Mouse (Mus musculus) retina, embryonic 14.5 days (tissue): ENCODE measurements around the gene Gm3259.
"Not testable (repeated sequence)": the region's sequence is repeated elsewhere in the genome, so short reads cannot be mapped to it uniquely, and the experiment has no call there.

Source experiments
- DNase-seq: peaks from one replicate; pipeline ENCODE4 v3.0.0-alpha.2; 2015; ENCODE audit warnings: low spot score

The Gm3259 gene

DNA sequence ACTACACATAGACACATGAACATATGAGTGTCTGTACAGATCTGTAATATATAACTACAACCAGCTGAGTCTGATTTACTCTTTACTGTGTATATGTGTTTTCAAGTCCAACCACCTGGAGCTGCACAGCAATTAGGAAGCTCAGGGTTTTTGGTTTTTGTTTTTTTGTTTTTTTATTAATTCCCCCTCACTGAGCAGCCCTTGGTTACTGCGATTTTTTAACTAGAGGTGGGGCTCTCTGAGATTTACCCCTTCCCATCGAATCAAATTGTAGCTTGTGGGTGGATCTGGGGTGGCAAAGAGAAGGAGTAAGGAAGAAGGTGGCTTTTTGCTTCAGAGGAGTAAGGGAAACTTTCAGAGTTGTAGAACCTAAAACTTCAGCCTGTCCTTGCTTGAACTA, at the start of gene Gm3259:
TSS of gene Gm3259 (plus strand) at position 301 of the 400 bp plus-strand sequence.
- DNase-seq = not testable (repeated sequence)

DNA sequence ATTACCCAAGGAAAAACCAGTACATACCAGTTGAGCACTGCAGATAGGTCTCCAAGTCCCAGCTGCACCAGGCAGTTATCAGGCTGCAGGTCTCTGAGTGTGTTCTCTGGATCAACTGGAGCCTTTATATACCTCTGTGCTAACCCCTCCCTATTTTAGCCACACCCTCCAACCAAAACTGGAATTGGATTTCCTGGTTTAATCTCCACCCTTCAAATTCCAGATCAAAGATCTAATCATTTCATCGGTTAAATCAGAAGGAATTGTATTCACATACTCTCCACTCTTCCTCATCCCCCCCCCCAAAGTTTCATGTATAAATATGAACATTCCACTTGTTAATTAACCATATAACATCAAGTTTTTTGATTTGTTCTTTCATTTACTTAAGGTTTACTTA, 33.0 kb upstream of the Gm3259 start, which contains the start of gene Gm10424:
TSS of gene Gm10424 (minus strand) at position 101 of the 400 bp plus-strand sequence.
- not testable (repeated sequence) for DNase-seq
